Mouse (Mus musculus) C2C12 (cell line): ENCODE measurements around the gene Ipmk.

Experiments
- CEBPB ChIP-seq: IDR thresholded peaks from one replicate; pipeline ENCODE4 v1.6.1; 2011; ENCODE audit warnings: low read depth, mild to moderate bottlenecking, control low read depth, moderate library complexity
- CTCF ChIP-seq: IDR thresholded peaks from one replicate; pipeline ENCODE4 v1.5.1; 2011; ENCODE audit not compliant: control insufficient read depth, insufficient read depth, insufficient read length
- FOSL1 ChIP-seq: IDR thresholded peaks from one replicate; pipeline ENCODE4 v1.8.0; 2011; ENCODE audit warnings: mild to moderate bottlenecking, low read length; ENCODE audit not compliant: poor library complexity, insufficient read depth, severe bottlenecking
- MAX ChIP-seq: IDR thresholded peaks from one replicate; pipeline ENCODE4 v1.6.1; 2011; ENCODE audit warnings: mild to moderate bottlenecking, control low read depth
- MYOG ChIP-seq: IDR thresholded peaks from one replicate; pipeline ENCODE4 v1.6.1; 2011; ENCODE audit not compliant: control insufficient read depth, insufficient read length; ENCODE audit errors: extremely low read depth
- USF1 ChIP-seq: IDR thresholded peaks from one replicate; pipeline ENCODE4 v1.6.1; 2011; ENCODE audit warnings: low read depth, mild to moderate bottlenecking, control low read depth, moderate library complexity

GRCm38 (mm10) chr10:71337733-71338132 lies 9.8 kb upstream of the Ipmk start:
- TF ChIP-seq FOSL1: no peak
- TF ChIP-seq CTCF: no peak
- no peak for TF ChIP-seq USF1
- TF ChIP-seq MAX: no peak
- TF ChIP-seq CEBPB: no peak
- TF ChIP-seq MYOG: no peak
